Mouse (Mus musculus) lung, adult 18-20 months (tissue): ENCODE measurements around the gene Ncapd3.

Experiments used
- DNase-seq, 2 experiments: peaks; one replicate each; pipeline ENCODE4 v3.0.0; 2022; ENCODE audit warnings: mixed read lengths in 2 of 2

The Ncapd3 gene

DNA sequence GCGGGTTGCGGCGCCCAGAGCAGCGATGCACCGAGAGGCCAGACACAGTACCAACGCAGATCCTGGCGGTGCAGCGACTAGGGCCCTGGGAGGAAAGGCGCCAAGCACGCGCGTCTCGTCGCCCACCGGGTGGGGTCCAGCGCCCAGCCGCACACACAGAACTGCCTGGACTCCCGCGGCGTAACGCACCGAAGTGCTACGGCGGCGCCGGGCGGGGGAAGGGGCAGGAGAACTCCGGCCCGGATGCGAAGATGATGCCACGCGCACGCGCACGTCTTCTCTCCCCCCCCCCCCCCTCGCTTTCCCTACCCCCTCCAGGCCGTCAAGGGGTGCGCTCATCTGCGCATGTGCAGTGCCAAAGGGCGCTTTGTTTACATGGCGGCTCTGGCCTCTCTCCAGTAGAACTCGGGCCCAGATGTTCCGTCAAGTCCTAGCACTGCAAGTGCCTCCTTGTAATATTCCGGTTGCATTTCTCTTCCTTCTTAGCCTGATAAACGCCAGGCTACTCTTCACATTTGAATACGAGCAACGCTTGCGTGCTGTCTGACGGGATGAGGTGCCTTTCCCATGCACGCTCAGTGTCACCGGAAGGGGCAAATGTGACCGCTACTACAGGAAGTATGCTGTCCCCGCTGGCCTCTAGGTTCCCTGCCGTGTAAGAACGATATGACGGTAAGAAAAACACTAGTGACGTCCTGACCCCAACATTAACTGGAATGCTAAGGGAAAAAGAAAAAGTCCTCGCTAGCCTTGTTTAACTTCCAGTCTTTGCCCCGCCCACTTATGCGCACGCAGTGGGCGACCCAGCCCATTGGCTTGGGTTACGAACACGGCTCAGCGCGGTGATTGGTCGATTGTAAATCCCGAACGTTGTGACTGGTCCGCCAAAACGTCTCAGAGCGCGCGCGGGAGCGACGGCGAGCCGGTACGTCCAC lies at the start of gene Ncapd3, which contains the start of gene Vps26b:
Gene Ncapd3, plus strand, starts transcription at position 348 of the 935 bp plus-strand sequence.
Gene Vps26b, minus strand, starts transcription at position 238 of the 935 bp plus-strand sequence.
- DNase-seq, result peak; percentile 96

DNA sequence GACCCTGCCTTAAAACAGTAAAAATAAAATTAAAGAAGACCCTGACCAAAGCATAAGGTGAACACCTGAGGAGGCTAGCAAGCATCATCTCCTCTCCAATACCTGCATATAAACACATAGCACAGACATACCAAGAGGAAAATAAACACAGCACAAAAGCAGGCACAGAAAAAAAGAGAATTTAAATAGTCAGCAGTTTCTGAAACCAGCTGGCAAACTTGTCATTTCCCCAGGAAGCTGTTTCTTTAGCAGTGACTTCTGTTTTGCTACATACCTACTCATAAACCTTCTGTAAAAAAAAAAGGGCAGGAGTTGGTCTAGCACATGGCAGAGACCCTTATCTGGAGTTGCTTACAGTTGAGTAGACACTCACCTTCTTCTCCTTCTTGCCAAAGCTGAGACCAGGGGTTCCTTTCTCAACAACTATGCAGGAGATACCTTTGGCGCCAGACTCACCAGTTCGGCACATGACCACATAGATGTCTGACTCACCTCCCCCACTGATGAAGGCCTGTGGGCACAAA lies 44.8 kb upstream of the Ncapd3 start:
- no peak for DNase-seq

DNA sequence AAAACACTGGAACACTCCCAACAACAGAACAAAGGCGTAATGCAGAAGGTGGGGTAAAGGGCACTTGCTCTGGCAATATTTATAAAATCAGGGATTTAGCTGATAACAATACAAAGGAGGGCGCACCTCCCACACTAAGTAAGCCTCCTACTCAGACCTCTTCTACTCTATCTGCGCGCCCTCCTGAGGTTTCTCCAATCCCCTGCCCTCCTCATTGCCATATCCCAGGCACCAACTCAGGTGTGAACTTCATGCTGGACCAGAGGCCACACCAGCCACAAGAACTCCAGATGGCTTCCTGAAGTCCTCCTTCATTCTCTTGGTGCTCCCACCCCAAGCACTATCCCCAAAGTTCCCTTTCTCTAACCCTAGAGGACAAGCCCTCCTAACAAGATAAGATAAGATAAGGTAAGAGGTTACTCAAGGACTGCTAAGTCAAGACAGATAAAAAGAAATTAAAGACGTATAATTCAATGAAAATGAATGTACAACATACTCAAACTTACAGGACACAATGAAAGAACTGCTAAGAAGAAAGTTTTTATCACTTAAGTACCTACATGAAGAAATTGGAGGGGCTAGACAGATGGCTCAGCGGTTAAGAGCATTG lies 44.2 kb upstream of the Ncapd3 start:
- no peak for DNase-seq

DNA sequence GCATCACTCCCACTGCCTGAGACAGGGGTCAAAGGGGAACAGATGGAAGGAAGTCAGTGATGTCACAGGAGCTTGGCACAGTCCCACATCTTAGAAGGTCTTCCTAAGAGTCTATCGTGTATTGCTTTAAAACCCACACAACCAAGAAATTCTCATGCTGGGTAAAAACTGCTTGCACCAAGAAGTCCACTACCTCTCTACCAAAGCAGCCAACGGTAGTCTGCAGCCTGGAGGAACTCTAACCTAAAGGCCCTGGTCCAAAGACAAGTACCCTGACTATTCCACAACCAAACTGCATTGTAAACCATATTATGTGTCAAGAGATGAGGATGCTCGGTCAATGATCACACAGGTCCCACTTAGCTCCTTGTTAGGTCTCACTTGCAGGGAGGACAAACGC lies 39.8 kb upstream of the Ncapd3 start:
- no peak for DNase-seq

DNA sequence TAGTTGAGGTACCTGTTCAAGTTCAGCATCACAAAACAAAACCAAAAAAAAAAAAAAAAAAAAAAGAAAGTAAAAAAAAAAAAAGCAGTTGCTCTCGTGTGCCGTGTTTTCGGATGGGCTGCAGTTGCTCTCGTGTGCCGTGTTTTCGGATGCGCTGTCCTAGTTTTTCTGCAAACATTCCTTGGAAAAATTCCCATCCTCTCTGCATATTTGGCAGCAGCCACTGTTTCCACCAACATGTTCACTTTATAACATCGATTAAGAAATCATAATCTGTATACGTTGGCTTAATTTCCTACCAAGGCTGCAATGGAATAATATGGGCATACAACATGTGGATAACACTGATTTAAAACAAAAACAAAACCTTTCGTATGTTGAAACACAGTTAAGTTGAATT lies 36.9 kb upstream of the Ncapd3 start:
- DNase-seq, result no peak

DNA sequence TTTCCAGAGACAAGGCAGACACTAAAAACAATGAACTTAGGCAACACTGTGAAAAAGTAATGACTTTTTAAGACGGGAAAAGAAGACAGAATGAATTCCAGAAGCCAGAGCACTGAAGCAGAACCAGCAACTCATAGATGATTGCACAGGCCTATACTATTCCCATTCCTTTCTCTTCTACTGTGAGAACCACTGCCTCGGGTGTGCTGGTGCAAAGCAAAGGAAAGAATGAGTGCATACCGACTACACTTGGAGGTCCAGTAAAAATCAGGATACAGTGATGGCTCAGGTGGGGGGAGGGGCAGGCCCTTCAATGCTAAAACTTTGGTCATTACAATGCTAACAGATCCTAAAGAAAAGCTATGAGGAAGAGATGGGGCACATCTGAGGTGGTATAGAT lies 36.1 kb upstream of the Ncapd3 start:
- DNase-seq, result no peak

DNA sequence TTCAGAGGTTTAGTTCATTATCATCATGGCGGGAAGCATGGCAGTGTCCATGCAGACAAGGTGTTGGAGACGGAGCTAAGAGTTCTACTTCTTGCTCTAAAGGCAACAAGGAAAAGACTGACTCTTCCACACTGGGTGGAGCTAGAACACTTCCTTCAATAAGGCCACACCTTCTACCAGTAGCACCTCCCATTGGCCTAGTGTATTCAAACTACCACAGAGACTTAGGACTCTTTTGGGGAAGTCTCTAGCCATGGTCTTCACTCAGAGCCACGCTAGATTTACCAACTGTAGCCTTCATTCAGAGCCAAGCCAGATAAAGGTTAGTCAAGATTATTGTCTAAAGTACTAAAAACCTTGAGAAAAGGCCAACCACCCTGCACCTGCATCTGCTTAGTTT lies 32.9 kb upstream of the Ncapd3 start:
- peak in 1 of 2 experiments; percentile 13 for DNase-seq

DNA sequence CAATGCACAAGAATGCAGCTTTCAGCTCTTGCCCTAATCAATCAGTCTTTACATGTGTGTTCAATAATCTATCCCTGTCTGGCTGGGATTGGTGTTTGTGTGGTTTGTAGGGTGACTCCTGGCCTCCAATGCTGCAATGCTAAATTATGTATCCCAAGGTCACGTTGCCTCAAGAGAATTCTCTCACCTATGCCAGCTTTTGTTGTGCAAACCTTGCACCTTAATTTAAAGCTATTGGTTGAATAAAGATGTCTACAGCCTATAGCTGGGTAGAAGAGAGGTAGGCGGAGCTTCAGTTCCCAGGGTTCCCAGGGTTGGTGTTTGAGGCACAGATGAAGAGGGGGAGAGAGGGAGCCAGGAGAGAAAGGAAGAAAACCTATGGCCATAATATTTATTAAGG lies 32.5 kb upstream of the Ncapd3 start:
- DNase-seq, result no peak

DNA sequence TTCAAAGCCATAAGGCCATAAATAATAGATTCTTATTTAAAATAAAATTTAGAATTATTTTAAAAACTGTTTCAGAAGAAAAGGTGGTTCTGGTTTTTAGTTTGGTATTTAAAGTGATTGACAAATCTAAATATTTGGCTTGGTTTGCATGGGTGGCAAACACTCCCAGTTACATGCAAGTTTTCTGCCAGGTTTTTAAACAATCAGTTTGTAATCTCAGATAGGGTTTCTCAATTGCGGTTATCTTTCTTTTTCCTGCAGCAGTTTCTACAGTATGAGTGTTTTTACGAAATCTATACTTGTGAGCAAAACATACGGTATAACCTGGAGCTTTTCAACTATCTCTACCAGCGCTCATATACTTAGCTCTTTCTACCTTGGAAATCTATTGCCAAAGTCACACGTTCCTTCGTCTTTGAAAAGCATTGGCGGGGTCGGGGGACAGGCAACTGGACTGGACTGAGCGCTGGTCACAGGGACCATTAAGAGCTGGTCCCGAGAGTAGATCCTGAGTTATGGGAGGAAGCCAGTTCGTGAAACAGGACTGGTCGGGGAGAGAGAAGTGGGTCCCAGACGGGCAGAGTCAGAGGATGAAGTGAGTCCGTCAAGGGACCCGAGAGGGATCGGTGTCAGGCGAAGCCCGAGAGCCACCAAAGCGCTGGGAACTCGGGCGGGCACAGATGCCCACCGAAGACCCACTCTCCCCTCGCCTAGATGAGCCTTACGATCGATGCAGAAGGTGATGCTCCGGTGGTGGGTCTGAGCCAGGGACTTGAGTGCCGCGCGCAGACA lies 31.1 kb upstream of the Ncapd3 start:
- DNase-seq, result no peak

DNA sequence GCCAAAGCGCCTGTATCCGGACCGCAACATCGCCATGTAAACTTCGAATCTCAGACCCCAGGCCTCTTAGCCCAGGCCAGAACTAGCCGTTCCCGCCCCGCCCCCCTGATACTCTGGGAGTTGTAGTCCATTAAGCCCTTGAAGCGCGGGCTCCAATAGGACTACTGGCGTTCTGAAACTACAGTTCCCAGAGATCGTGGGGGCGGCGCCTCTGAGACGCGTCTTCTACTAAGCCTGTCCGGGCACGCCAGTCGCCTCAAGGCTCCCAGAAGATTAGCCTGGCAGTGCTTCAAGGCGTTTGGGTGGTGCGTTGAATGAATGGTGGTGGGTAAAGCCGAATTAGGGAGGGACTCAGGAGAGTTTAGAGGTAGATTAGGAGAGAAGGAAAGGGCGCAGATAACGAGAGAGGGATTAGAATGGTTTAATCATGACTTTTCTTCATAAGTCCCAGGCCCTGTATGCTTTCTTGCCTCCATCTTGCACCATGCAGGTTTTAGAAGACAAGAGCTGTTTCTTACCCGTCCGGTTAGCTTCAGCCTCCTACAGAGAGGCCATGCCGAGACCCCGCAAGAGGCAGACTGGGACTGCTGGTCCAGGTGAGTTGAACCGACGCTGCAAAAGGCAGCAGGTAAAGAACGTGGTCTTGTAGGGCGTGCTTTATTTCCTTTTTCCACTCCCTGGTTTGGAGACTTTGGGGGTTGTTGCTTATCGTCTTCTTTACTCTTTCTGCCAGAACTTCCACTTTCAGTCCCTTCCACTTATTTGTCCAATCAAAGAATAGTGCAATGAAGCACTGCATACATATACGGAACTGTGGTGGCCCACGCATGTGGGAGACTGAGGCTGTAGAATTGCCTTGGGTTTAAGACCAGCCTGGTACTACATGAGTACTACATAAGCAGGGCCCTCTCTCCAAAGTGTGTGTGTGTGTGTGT lies 30.2 kb upstream of the Ncapd3 start, which contains the start of the genes Acad8 and Thyn1:
Gene Acad8, minus strand, starts transcription at position 106 of the 935 bp plus-strand sequence.
Gene Thyn1, plus strand, starts transcription at position 250 of the 935 bp plus-strand sequence.
- DNase-seq, result peak; percentile 97 to 98

DNA sequence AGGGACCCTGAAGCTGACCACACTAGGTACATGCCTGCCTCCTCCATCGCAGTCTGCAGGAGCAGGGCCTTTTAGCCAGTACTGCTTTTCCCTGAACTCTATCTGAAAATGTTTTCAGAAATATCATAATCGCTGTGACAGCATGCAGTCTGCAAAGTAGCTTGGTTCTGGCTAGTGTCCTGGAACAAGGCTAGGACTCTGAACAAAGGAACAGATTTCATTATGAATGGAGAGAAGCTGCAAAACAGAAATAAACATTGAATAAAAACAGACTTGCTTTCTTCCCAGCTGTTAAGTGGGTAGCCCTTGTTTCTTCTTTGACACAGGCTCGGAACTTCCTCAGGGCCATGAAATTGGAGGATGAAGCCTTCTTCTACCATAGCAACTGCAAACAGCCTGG lies 24.7 kb upstream of the Ncapd3 start:
- no peak for DNase-seq

DNA sequence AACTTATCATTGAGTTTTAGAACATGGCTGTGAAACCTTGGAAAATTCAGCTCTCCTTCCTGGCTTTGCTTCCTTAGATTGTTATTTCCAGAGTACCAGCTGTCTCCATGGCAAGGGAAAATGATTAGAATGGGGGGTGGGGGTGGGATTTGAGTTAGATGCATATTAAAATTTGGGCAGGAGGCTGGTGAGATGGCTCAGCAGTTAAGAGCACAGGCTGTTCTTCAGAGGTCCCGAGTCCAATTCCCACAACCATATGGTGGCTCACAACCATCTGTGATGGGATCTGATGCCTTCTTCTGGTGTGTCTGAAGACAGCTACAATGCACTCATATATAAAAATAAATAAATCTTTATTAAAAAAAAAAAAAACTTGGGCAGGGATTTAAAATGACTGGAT lies 24.0 kb upstream of the Ncapd3 start:
- DNase-seq, result no peak

DNA sequence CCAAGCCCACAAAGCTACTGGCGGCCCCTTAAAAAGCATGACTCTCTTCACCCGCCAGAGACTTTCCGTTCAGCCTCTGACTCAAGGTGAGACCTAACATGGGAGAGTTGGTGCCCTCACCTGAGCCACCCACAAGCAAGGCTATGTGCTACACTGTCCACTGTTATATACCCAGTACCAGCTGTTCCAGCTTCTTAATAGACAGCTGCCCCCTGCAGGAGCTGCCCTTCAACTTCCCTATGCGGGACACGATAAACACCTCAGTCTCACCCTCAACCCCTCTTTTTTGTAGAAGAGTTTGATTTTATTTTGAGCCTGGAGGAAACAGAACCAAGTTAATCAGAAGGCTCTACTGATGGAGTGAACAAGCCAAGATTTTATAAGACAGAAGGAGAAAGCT lies 23.1 kb upstream of the Ncapd3 start:
- DNase-seq, result no peak

DNA sequence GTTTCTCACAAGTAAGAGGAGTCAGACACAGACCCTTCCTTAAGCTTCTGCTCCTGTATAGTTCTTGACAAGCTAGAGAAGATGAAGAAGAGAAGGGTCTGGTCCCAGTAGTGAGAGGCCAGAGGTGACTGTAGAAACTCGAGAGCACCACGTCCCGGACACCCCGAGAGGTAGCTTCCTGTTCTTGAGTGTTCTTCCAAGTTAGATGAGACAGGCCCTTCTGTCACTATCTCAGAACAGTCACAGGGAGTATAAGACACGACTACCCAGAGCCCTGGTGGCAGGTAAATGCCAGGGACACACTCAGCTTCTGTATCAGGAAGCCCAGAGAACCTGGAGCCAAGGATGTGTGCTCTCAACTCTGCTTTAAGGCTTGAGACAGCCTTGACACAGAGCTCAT lies 20.7 kb upstream of the Ncapd3 start:
- no peak for DNase-seq

DNA sequence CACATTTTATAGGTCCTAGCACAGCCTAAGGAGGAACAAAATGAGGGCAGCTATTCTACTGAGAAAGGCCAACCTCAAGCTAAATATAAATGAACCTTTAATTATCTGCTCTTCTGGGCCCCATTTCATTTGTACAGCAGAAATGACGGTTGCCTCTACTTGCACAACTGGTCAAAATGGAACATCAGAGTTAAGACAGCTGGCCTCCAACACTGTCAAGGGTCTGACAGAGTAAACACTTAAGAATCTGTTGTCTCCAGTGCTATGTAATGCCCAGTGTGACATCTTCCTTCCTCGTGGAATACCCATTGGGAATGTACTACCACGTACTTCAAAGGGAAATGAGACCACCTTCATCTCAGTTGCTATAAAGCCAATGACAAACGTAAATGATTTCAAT lies 18.4 kb upstream of the Ncapd3 start:
- DNase-seq, result no peak

DNA sequence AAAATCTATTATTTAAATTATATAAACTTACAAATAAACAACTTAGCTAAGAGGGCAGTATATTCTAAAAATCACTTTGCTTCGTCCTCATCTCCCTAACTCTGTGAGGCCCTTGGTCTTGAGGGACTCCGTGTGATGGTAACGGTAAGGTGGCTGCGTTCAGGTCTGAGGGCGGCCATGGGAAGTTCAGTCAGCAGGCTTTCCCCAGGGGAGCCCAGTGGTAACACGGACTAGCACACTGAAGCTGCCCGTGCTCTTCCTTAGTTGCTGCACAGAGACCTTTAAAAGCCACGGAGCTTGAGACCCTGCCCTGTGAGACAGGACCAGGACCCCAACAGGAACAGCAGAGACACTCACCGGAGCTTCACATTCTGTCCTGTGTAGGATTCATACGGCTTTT lies 11.0 kb upstream of the Ncapd3 start:
- no peak for DNase-seq

DNA sequence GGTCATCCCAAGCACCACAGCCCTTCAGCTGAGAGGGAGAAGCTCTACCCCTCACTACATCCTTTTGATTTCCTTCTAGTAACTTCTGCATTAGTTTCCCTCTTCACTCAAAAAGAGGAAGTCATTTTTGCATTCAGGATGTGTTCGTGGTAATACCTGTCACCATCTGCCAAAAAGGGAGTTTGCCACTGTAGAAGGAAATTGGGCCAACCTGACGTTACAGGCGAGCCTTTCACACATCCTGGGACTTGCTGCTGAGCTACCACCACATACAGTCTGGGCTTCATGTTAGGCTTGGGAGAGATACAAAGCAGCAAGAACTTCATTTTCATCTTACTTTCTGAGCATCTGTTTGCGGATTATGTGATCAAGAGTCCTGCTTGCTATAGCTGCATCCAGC lies 6.3 kb upstream of the Ncapd3 start:
- DNase-seq, result no peak

DNA sequence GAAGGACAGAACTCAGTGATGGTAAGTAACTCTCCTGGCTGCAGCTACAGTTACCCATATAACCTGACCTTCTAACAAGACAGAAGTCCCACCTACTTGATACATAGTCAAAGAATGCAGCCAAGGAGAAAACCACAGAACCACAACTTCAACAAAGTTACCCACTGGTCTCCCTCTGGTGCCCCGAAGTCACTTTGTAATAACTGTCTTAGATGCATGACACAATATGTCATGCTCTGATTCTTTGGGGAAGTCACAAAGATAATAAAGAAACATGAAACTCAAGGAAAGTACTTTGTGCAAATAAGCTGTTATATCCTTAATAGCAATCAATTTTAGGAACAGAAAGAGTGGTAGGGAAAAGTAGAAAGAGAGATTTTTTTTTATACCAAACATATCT lies 3.3 kb upstream of the Ncapd3 start:
- DNase-seq, result no peak

DNA sequence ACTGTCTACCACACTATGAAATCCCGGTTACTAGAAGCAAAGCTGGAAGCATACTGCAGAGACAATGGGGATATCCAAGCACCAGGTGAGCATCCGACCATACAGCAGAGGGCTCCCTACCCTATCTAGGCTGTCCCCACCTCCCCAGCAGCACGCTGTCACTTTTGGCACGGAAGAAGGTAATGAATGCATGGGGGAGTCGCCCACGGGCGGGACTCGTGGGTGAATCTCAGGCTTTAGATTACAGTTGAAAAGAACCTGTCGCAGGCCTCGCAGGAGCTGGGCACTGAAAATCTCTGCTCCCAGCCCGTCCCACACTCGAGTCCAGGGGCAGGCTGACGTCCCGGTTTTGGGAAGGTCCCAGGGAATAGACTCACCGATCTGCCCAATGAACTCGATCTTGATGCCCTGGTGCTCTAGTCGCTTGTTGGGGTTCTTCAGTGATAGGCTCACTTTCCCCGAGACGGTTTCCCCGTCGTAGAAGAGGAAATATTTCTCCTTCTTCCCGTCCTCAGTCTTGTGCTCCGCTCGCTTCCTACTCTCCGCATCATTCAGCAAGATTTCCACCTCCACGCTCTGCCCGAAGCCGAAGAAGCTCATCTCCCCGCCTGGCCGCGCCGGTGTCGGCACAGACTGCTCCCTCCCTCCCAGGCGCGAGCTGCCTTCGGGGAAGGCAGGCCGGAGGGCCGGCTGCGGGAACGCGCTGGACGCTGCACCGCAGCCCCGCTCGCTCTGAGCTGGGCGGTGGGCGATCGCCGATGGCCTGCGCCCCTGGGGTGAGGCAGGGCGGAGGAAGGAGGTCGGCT lies 750 bp upstream of the Ncapd3 start:
- DNase-seq, result peak; percentile 29 to 42

DNA sequence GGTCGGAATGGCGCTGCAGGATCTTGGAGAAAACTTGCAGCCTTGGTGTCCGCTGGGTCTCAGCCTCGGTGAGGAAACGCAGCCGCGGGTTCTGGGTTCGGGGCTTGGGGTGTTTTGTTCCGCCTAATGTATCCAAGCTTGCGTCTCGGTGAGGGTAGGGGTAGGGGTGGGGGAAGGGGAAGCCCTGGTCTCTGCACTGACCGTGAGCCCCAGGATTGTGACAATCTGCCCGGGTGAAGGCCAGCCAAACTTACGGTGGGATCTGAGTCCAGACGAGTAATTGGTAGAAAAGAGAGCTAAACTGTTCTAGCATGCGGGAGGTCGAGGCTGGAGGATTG lies 757 bp downstream of the Ncapd3 start:
- no peak for DNase-seq

DNA sequence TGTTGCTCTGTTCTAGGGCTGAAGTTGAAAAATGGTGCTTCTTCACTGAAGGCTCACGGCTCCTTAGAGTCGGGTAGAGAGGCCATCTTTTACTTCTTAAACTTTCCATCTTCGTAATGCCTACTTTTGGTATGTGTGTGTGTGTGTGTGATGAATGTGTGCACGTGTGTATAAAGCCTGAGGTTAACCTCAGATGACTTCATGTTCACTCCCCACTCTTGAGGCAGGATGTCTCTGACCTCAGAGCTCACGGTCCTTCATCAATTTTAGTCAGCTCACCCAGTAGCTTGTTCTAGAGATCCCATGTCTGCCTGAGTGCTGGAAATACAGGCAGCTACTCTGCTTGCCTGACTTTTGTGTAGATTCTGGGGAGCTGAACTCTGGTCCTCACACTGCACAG lies 13.9 kb downstream of the Ncapd3 start:
- DNase-seq, result no peak
